Mouse (Mus musculus): ENCODE data around the gene Bmpr1b. TPM values are rescaled to one million over a fixed set of nuclear protein-coding genes. Genes with fewer than 3 reads are reported as not detected.
A peak's percentile ranks its signal among the peaks of the same experiment; 100 is the strongest.

Bmpr1b gene
- polyA plus RNA-seq, 1 experiment from 2014 or later = 8.9 TPM

DNA sequence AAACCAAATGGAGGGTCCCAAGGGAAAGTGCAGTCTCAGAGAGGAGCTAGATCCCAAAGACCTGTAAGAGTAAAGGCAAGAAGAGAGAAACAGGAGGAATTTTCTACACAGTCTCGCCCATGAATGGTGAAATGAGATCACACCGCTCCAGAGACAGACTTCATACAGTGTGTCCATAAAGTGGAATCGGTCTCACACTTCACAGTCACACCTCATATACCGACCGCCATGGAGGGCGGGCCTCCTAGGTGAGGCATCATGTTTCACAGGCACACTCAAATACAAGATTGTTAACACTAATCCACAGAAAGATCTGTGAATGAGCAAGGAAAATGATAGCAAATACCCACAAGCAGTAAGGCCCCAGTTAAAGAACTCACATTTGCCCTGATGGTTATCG lies 149.5 kb downstream of the Bmpr1b start:
- H3K9me3 ChIP-seq = no peaks in the 10 kb centered on the region
- no peak overlapping the region for H3K4me3 ChIP-seq
- H3K4me2 ChIP-seq = no peak overlapping the region
- peaks cover 2% of the 10 kb centered on the region; the same call in 1 of the 2 replicates for H3K4me1 ChIP-seq
- no peak overlapping the region for H3K27ac ChIP-seq
- ATAC-seq (ENCODE audit: insufficient number of reproducible peaks, low FRiP score, low TSS enrichment, low read depth) = no peak
- no peaks in the 10 kb centered on the region for H3K36me3 ChIP-seq
- no peaks in the 10 kb centered on the region for H3K27me3 ChIP-seq
- no peak overlapping the region for H3K9ac ChIP-seq
- WGBS = 31% methylated on average over 7 of the region's 7 CpGs

DNA sequence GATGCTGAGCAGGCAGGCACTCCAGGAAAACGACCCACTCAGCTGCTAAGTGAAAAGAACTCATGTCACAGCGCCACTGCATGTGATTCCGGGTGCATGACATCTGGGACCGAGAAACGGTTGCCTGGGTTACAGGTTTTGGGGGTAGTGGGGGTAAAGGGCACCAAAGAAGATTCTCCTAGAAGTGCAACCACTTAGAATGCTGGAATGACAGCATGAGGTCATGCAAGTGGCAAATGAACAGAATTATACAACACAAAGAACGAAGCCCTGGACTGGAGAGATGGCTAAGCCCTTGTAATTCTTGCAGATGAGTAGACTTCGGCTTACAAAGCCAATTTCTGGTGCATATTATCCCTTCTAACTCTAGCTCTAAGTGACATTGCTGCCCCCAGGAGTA lies 184.7 kb downstream of the Bmpr1b start:
- no peak overlapping the region for H3K4me3 ChIP-seq
- 79% methylated on average over 7 of the region's 7 CpGs for WGBS
- no peak for ATAC-seq (ENCODE audit: insufficient number of reproducible peaks, low FRiP score, low TSS enrichment, low read depth)
- no peaks in the 10 kb centered on the region for H3K9me3 ChIP-seq
- H3K36me3 ChIP-seq = no peaks in the 10 kb centered on the region
- H3K27ac ChIP-seq = no peak overlapping the region
- H3K9ac ChIP-seq = no peak overlapping the region
- no peaks in the 10 kb centered on the region for H3K27me3 ChIP-seq
- no peak overlapping the region for H3K4me2 ChIP-seq
- 0 out of 2 replicates have a peak, but pooled peaks cover 4% of the 10 kb centered on the region for H3K4me1 ChIP-seq

DNA sequence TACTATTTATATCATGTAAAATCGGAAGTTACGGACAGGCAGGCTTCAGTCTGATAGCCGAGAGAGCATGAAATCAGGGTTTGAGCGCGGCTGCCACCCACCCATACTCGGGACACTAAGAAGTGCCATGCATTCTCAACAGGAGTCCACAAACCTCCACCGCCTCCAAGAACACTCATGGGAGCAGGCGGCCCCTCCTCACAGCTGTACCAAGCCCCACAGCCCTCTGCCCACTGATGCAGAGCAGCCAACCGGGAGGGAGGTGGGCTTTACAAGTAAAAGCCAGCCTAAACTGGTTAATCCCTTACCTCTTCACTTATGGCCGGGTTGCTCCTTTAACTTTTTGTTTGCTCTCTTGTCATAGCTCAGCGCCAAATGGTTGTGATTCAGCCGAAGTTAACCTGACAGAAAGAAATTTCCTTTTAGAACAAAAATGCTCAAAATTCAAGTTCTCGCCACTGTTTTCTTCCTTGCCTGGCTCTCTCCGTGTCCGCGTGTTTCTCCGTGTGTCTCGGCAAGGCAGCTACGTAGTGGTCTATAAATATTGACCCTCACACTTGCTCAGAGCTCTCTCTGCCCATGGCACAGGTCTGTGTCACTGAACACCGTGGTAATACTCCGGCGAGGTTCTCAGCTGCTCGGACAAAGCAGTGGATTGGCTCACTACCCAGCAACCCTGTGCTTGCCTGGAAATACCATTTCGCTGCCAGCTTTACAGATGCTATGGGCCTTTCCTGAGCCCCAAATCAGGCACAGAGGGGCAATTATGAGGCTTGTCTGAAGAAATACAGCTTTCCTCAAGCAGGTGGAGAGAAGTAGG lies 187.4 kb downstream of the Bmpr1b start:
- Histone ChIP-seq H3K4me3 (peak overlapping the region; percentile 24), H3K9me3 (no peaks in the 10 kb centered on the region), H3K27ac (peak overlapping the region; percentile 65), H3K4me1 (0 out of 2 replicates have a peak, but pooled peaks cover 4% of the 10 kb centered on the region), H3K27me3 (no peaks in the 10 kb centered on the region), H3K36me3 (no peaks in the 10 kb centered on the region), H3K9ac (no peak overlapping the region), H3K4me2 (peak overlapping the region; percentile 32)
- WGBS = 58% methylated on average over 24 of the region's 24 CpGs
- peak; percentile 75; the same call in 1 of the 2 replicates for ATAC-seq (ENCODE audit: insufficient number of reproducible peaks, low FRiP score, low TSS enrichment, low read depth)

DNA sequence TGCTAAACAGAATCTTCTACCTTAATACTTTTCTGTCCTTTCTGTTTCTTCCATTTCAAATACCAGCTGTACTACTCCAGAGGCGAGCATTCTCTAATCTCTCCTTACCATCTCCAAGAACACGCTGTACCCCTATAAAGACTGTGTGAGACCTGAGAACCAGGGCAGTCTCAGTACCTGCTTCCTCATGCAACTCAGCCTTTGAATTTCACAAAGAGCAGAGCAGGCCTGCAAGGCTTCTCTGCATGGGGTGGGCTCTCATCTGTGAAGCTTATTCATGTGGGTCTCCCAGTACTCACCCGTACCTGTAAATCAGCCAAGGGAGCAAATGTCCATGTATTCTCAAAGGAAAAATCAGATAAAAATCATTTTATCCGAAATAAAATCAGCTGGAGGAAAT lies 203.0 kb downstream of the Bmpr1b start:
- 0 out of 2 replicates have a peak, but pooled peaks cover 8% of the 10 kb centered on the region for H3K27me3 ChIP-seq
- H3K4me3 ChIP-seq = no peak overlapping the region
- no peaks in the 10 kb centered on the region for H3K9me3 ChIP-seq
- H3K4me1 ChIP-seq = peaks cover 9% of the 10 kb centered on the region; the same call in 1 of the 2 replicates
- H3K9ac ChIP-seq = no peak overlapping the region
- WGBS = 35% methylated on average over 4 of the region's 4 CpGs
- H3K36me3 ChIP-seq = no peaks in the 10 kb centered on the region
- no peak overlapping the region for H3K4me2 ChIP-seq
- no peak for ATAC-seq (ENCODE audit: insufficient number of reproducible peaks, low FRiP score, low TSS enrichment, low read depth)
- no peak overlapping the region for H3K27ac ChIP-seq

DNA sequence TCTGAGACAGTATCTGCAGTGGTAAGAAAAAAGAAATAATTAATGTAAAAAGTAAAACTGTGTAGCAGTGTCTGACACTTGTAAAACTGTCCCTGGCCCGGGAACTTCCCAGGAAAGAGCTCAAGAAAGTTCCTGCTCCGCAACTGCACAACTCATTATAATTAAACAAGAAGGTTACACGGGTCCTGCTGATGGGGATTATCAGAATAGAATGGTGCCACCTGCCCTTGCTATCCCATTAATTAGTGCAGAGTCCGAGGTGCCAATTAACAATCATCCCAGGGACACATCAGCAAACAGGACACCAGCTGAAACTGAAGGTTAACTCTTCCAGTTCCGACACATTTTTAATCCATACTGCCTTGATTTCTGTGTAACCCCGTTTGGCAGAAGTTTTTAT lies 216.3 kb downstream of the Bmpr1b start:
- Histone ChIP-seq H3K9ac (no peak overlapping the region), H3K4me3 (no peak overlapping the region), H3K4me2 (no peak overlapping the region), H3K27me3 (no peaks in the 10 kb centered on the region), H3K4me1 (peaks cover 12% of the 10 kb centered on the region; the same call in 1 of the 2 replicates), H3K9me3 (no peaks in the 10 kb centered on the region), H3K36me3 (no peaks in the 10 kb centered on the region), H3K27ac (no peak overlapping the region)
- WGBS = 35% methylated on average over 6 of the region's 6 CpGs
- no peak for ATAC-seq (ENCODE audit: insufficient number of reproducible peaks, low FRiP score, low TSS enrichment, low read depth)

GRCm38 (mm10) chr3:141950642-141951041 lies 218.6 kb downstream of the Bmpr1b start:
- Histone ChIP-seq H3K4me1 (peaks cover 12% of the 10 kb centered on the region; the same call in 1 of the 2 replicates), H3K27ac (peak overlapping the region; percentile 4; the same call in 1 of the 2 replicates), H3K4me2 (no peak overlapping the region), H3K36me3 (no peaks in the 10 kb centered on the region), H3K4me3 (no peak overlapping the region), H3K9me3 (no peaks in the 10 kb centered on the region), H3K27me3 (no peaks in the 10 kb centered on the region), H3K9ac (no peak overlapping the region)
- 24% methylated on average over 8 of the region's 8 CpGs for WGBS
- no peak for ATAC-seq (ENCODE audit: insufficient number of reproducible peaks, low FRiP score, low TSS enrichment, low read depth)

DNA sequence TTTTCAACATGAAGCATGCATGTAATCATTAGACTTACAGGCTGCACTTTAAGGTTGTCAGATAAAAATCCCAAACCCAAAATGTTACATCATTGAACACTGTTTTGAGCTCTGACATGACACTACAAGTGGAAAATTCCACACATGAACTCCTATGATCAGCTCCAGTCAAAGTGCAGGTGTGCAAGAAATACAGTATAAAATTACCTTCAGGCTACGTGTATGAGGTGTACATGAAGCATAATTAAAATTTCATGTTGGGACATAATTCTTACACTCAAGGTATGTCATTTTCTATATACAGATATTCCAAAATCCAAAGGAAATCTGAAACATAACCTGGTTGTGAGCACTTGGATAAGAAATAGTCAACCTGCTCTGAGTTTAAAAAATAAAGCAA lies 220.7 kb downstream of the Bmpr1b start:
- Histone ChIP-seq H3K27ac (0 out of 2 replicates have a peak overlapping the region, but pooled peaks have one; percentile 47), H3K36me3 (no peaks in the 10 kb centered on the region), H3K4me1 (peaks cover 12% of the 10 kb centered on the region; the same call in 1 of the 2 replicates), H3K4me3 (no peak overlapping the region), H3K27me3 (no peaks in the 10 kb centered on the region), H3K9ac (no peak overlapping the region), H3K9me3 (no peaks in the 10 kb centered on the region), H3K4me2 (no peak overlapping the region)
- WGBS = 38% methylated on average over 1 of the region's 1 CpGs
- no peak for ATAC-seq (ENCODE audit: insufficient number of reproducible peaks, low FRiP score, low TSS enrichment, low read depth)

DNA sequence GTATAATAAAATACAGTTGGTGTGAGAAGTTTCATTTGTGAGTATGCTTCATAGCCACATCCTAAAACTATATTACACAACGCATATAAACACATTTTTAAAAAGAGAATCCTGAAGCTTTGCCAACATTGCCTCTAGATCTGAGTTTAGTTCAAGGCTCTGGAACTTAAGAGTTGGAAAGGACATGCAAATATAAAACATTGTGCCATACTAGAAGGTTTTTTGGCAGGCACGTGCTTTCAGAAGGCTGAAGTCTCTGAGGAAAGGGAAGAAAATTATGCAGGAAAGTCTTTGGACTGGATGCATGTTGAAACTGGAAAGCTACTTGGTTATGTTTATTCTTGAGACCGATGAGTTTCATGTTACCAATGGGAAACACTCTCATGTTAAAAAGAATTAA lies 221.1 kb downstream of the Bmpr1b start:
- 32% methylated on average over 3 of the region's 3 CpGs for WGBS
- no peak for ATAC-seq (ENCODE audit: insufficient number of reproducible peaks, low FRiP score, low TSS enrichment, low read depth)
- Histone ChIP-seq H3K9me3 (no peaks in the 10 kb centered on the region), H3K27me3 (no peaks in the 10 kb centered on the region), H3K36me3 (no peaks in the 10 kb centered on the region), H3K27ac (0 out of 2 replicates have a peak overlapping the region, but pooled peaks have one; percentile 47), H3K9ac (no peak overlapping the region), H3K4me3 (no peak overlapping the region), H3K4me2 (no peak overlapping the region), H3K4me1 (peaks cover 12% of the 10 kb centered on the region; the same call in 1 of the 2 replicates)

GRCm38 (mm10) chr3:141946846-141947245 lies 222.4 kb downstream of the Bmpr1b start:
- Histone ChIP-seq H3K4me3 (no peak overlapping the region), H3K36me3 (no peaks in the 10 kb centered on the region), H3K4me1 (peaks cover 12% of the 10 kb centered on the region; the same call in 1 of the 2 replicates), H3K4me2 (no peak overlapping the region), H3K27me3 (no peaks in the 10 kb centered on the region), H3K9ac (no peak overlapping the region), H3K9me3 (no peaks in the 10 kb centered on the region), H3K27ac (no peak overlapping the region)
- WGBS = 67% methylated on average over 2 of the region's 2 CpGs
- ATAC-seq (ENCODE audit: insufficient number of reproducible peaks, low FRiP score, low TSS enrichment, low read depth) = no peak

DNA sequence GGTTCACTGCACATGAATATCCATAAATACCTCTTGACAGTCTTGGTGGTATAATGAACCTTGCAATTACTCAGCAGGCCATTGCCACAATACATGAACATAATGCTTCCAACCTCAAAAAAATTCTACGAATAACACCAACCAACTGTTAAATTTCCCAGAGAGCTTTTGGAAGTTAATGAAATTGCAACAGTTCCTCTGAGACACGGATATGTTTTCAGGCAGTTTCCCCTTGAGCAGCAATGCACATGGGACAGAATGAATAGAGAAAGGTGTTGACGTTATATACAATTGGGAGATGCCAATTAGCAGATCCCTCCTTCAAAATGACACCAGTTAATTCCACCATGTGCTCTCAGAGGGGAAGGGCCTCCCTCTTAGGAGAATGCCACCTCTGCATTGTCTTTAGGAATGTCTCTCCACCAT lies 225.9 kb downstream of the Bmpr1b start:
- no peaks in the 10 kb centered on the region for H3K36me3 ChIP-seq
- no peaks in the 10 kb centered on the region for H3K27me3 ChIP-seq
- H3K27ac ChIP-seq = no peak overlapping the region
- no peak overlapping the region for H3K9ac ChIP-seq
- H3K4me3 ChIP-seq = no peak overlapping the region
- 71% methylated on average over 3 of the region's 3 CpGs for WGBS
- no peaks in the 10 kb centered on the region for H3K4me1 ChIP-seq
- no peaks in the 10 kb centered on the region for H3K9me3 ChIP-seq
- no peak for ATAC-seq (ENCODE audit: insufficient number of reproducible peaks, low FRiP score, low TSS enrichment, low read depth)
- H3K4me2 ChIP-seq = no peak overlapping the region

DNA sequence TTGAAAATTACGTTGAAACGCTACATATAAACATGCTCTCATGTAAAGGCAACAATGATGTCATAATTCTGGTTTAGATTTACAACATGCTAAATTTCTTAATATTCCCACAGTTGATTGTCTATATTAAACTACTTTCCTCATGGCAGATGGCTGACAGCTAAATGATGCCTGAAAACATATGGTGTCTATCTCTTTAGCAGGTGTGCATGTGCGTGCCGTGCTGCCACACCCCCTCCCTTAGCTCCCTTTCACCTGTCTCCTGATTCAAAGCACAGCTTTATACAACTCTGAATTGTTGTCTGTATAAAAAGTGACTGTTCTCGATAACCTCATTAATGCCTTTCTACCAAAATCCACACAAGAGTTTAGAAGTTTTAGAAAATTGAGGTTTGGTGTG lies 229.0 kb downstream of the Bmpr1b start:
- ATAC-seq (ENCODE audit: insufficient number of reproducible peaks, low FRiP score, low TSS enrichment, low read depth) = no peak
- no peaks in the 10 kb centered on the region for H3K9me3 ChIP-seq
- 68% methylated on average over 5 of the region's 5 CpGs for WGBS
- no peaks in the 10 kb centered on the region for H3K27me3 ChIP-seq
- H3K9ac ChIP-seq = no peak overlapping the region
- no peak overlapping the region for H3K4me3 ChIP-seq
- H3K27ac ChIP-seq = no peak overlapping the region
- H3K4me1 ChIP-seq = no peaks in the 10 kb centered on the region
- H3K4me2 ChIP-seq = no peak overlapping the region
- no peaks in the 10 kb centered on the region for H3K36me3 ChIP-seq

DNA sequence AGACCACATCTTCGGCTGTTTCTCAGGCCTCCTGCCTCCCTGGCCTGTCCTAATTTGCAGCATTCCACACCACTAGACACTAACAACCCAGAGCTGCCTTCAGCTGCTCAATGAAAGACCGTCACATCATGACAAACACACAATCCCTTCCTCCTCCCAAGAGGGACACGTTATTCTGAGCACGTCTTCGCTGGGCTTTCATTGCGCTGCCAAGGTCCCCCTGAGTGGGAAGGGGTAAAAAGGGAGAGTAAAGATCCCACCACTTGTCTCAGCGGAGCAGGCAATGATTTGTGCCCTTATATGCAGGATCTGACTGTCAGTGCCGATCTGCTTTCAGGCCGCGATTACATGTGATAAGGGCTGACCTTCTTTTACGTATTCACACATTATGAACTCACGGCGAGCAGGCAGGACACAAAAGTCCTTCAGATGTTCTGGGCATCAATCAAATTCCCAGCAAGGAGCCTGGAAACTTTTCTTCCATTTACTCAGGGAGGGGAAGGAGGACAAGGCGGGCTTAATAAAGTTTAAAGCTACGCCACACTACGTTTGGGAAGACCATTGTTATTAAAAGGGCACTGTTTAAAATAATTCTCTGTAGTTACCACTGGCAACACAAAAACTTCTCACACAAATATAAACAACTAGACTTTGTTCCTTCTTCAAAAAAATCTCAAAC lies 232.5 kb downstream of the Bmpr1b start:
- Histone ChIP-seq H3K9ac (no peak overlapping the region), H3K4me2 (no peak overlapping the region), H3K4me3 (no peak overlapping the region), H3K27ac (no peak overlapping the region), H3K4me1 (0 out of 2 replicates have a peak, but pooled peaks cover 5% of the 10 kb centered on the region), H3K36me3 (no peaks in the 10 kb centered on the region), H3K27me3 (no peaks in the 10 kb centered on the region), H3K9me3 (no peaks in the 10 kb centered on the region)
- no peak for ATAC-seq (ENCODE audit: insufficient number of reproducible peaks, low FRiP score, low TSS enrichment, low read depth)
- 50% methylated on average over 16 of the region's 16 CpGs for WGBS

Data from limb, embryonic 15.5 days (tissue).